10 mouse cellular contexts compared by ENCODE assay signal in genomic region chr2:31667332-31667731, GRCm38 (mm10). TPM values are rescaled to one million over a fixed set of nuclear protein-coding genes. Genes with fewer than 3 reads are reported as not detected.
A peak's percentile ranks its signal among the peaks of the same experiment; 100 is the strongest.
DNase-seq lines count a peak whose midpoint lies in the region; ATAC-seq and TF ChIP-seq lines count a peak whose summit lies in the region.
"Had no signal": no experiment of that assay in that cellular context is flagged by ENCODE, and none has a peak within 500 bp of the region (broad histone marks: within the 10 kb centered on the region; RNA-seq: fewer than 3 reads in every experiment).

No protein-coding gene starts in this region.

- no peaks in the 10 kb centered on the region for H3K27me3 ChIP-seq in cerebellum, adult 2 months (ENCODE audit: control insufficient read depth, insufficient read depth, low read length)
- peaks cover 3% of the 10 kb centered on the region; the same call in 1 of the 2 replicates for H3K27me3 ChIP-seq in liver, embryonic 11.5 days (replicated peaks; ENCODE audit: control insufficient read depth, insufficient read depth, low read length)
- H3K27me3 ChIP-seq in liver, postnatal 0 days (ENCODE audit: insufficient read depth, low read length): no peaks in the 10 kb centered on the region

- no peak overlapping the region for H3K4me3 ChIP-seq in cerebellum, adult 2 months (replicated peaks; ENCODE audit: insufficient read depth, low read depth, low read length)
- no peak overlapping the region for H3K4me3 ChIP-seq in liver, embryonic 11.5 days (ENCODE audit: low read depth, low read length)
- H3K4me3 ChIP-seq in liver, postnatal 0 days (ENCODE audit: low read depth, low read length): no peak overlapping the region

- H3K4me1 ChIP-seq in cerebellum, adult 2 months (ENCODE audit: control insufficient read depth, insufficient read depth, low read length): peaks cover 3% of the 10 kb centered on the region
- peaks cover 7% of the 10 kb centered on the region; the same call in 1 of the 2 replicates for H3K4me1 ChIP-seq in liver, embryonic 11.5 days (replicated peaks; ENCODE audit: control insufficient read depth, insufficient read depth, low read length)
- H3K4me1 ChIP-seq in liver, postnatal 0 days (ENCODE audit: insufficient read depth): peaks cover 9% of the 10 kb centered on the region; the same call in 1 of the 2 replicates

- 0 out of 2 replicates have a peak, but pooled peaks have one; percentile 9 for TF ChIP-seq CTCF in cerebellum, adult 2 months (IDR thresholded peaks at IDR 0.05; ENCODE audit: borderline replicate concordance, insufficient read depth, low read depth, low read length)
- TF ChIP-seq CTCF in liver, postnatal 0 days (IDR thresholded peaks at IDR 0.05; ENCODE audit: low read depth): peak; percentile 72

- no peak for TF ChIP-seq POLR2A in cerebellum, adult 2 months (IDR thresholded peaks at IDR 0.05; ENCODE audit: borderline replicate concordance, insufficient read depth, low read length)

- DNase-seq in cerebellum, adult 2 months: no peak
- no peak for DNase-seq in cerebellum, postnatal 36 days
- DNase-seq in liver: peak; percentile 17
- DNase-seq in liver, embryonic 11.5 days (ENCODE audit: low spot score): no peak
- DNase-seq in adrenal gland, postnatal 36 days: peak; percentile 39 to 43
- peak; percentile 47 for DNase-seq in liver, postnatal 0 days
- DNase-seq in urinary bladder, postnatal 10 days (ENCODE audit: low spot score): no peak

- WGBS in cerebellum, adult 2 months: 32% methylated on average over 4 of the region's 4 CpGs
- WGBS in liver, embryonic 11.5 days: 27% methylated on average over 4 of the region's 4 CpGs
- WGBS in liver, postnatal 0 days (ENCODE audit: insufficient replicate concordance): 35% methylated on average over 4 of the region's 4 CpGs

- H3K27ac ChIP-seq in cerebellum, adult 2 months (ENCODE audit: insufficient read depth, low read length): no peak overlapping the region
- H3K27ac ChIP-seq in liver, embryonic 11.5 days (ENCODE audit: low read depth, low read length): no peak overlapping the region
- no peak overlapping the region for H3K27ac ChIP-seq in liver, postnatal 0 days (ENCODE audit: low read depth)

- no peaks in the 10 kb centered on the region for H3K9me3 ChIP-seq in liver, embryonic 11.5 days (ENCODE audit: control insufficient read depth, low read length)
- no peaks in the 10 kb centered on the region for H3K9me3 ChIP-seq in liver, postnatal 0 days (ENCODE audit: low read length)
- H3K9me3 ChIP-seq: G1E had no signal

- H3K9ac ChIP-seq in liver, embryonic 11.5 days (ENCODE audit: low read depth, low read length): no peak overlapping the region
- no peak overlapping the region for H3K9ac ChIP-seq in liver, postnatal 0 days (replicated peaks)

- TF ChIP-seq EP300 in liver, postnatal 0 days (IDR thresholded peaks at IDR 0.05; ENCODE audit: low read depth): no peak

- ATAC-seq in liver, embryonic 11.5 days (replicated peaks; ENCODE audit: low FRiP score): no peak
- ATAC-seq in liver, postnatal 0 days: no peak
- no peak for ATAC-seq in monocyte, adult 5-6 weeks (replicated peaks; ENCODE audit: insufficient number of reproducible peaks, low FRiP score, low TSS enrichment, poor library complexity, severe bottlenecking)

- no peak overlapping the region for H3K4me2 ChIP-seq in liver, embryonic 11.5 days
- H3K4me2 ChIP-seq in liver, postnatal 0 days (ENCODE audit: low read depth, low read length): no peak overlapping the region

- 0 out of 2 replicates have a peak, but pooled peaks cover 2% of the 10 kb centered on the region for H3K36me3 ChIP-seq in liver, embryonic 11.5 days (ENCODE audit: control insufficient read depth, insufficient read depth, low read length)
- H3K36me3 ChIP-seq in liver, postnatal 0 days (replicated peaks; ENCODE audit: insufficient read depth, low read length): 0 out of 2 replicates have a peak, but pooled peaks cover under 1% of the 10 kb centered on the region

RNA-seq across cellular contexts. Expression of gene Exosc2, which starts 3.2 kb away (rescaled TPM):
- 25.0 and 26.8 TPM in 2 replicates for polyA plus RNA-seq in cerebellum, adult 2 months (2012; rRNA removed)
- 86.0 and 96.1 TPM in 2 replicates for polyA plus RNA-seq in liver, embryonic 11.5 days (2014; fragmentation: Nextera tagmentation; extraction: Ambion mirVana)
- 10 to 100 TPM; 24.7 to 29.5 TPM for total RNA-seq in adrenal gland, postnatal 36 days (2021)
- polyA plus RNA-seq in liver, postnatal 0 days (2015; fragmentation: Nextera tagmentation; extraction: Ambion mirVana): 14.2 and 14.6 TPM in 2 replicates
- total RNA-seq in monocyte, adult 5-6 weeks (2017): 25.4 to 40.2 TPM (median 28.2 TPM) in 3 replicates

RNA-seq across cellular contexts. Expression of gene Abl1, which starts 20.8 kb away (rescaled TPM):
- 42.6 and 45.0 TPM in 2 replicates for polyA plus RNA-seq in cerebellum, adult 2 months (2012; rRNA removed)
- 26.7 and 28.9 TPM in 2 replicates for polyA plus RNA-seq in liver, embryonic 11.5 days (2014; fragmentation: Nextera tagmentation; extraction: Ambion mirVana)
- total RNA-seq in adrenal gland, postnatal 36 days (2021): 10 to 100 TPM; 61.8 to 69.2 TPM
- polyA plus RNA-seq in liver, postnatal 0 days (2015; fragmentation: Nextera tagmentation; extraction: Ambion mirVana): 4.1 and 4.5 TPM in 2 replicates
- total RNA-seq in monocyte, adult 5-6 weeks (2017): 22.7 to 41.9 TPM (median 30.4 TPM) in 3 replicates

RNA-seq across cellular contexts. Expression of gene Prdm12, which starts 27.5 kb away (rescaled TPM):
- polyA plus RNA-seq in cerebellum, adult 2 months (2012; rRNA removed): not detected in 2 replicates
- 0.07 TPM in 1 of 2 replicates, not detected in the other for polyA plus RNA-seq in liver, embryonic 11.5 days (2014; fragmentation: Nextera tagmentation; extraction: Ambion mirVana)
- total RNA-seq in adrenal gland, postnatal 36 days (2021): not detected
- not detected in 2 replicates for polyA plus RNA-seq in liver, postnatal 0 days (2015; fragmentation: Nextera tagmentation; extraction: Ambion mirVana)
- total RNA-seq in monocyte, adult 5-6 weeks (2017): not detected in 3 replicates
- polyA plus RNA-seq: G1E; liver, embryonic 16.5 days had no signal

Comparison
In these comparisons a context has a peak if more than half of its experiments do, and no peak if none do; other contexts are left out.
1. DNase-seq: peak in liver (single experiment), adrenal gland, postnatal 36 days (2 of 2) and liver, postnatal 0 days (single experiment); none in cerebellum, adult 2 months (0 of 2), cerebellum, postnatal 36 days (0 of 2), liver, embryonic 11.5 days (single experiment) and urinary bladder, postnatal 10 days (single experiment).